Mouse (Mus musculus) gastrocnemius, adult 2 months (tissue): ENCODE measurements around the gene Tagap. TPM values are rescaled to one million over a fixed set of nuclear protein-coding genes. Genes with fewer than 3 reads are reported as not detected.
"Not testable (repeated sequence)": the region's sequence is repeated elsewhere in the genome, so short reads cannot be mapped to it uniquely, and the experiment has no call there.

Experiments used
- DNase-seq: peaks from one replicate; pipeline ENCODE4 v3.0.0; 2022
- H3K27ac ChIP-seq: fragments of 200-600 bp; 2 replicates; pipeline ENCODE4 v1.8.1; 2022; ENCODE audit warnings: mild to moderate bottlenecking
- H3K4me3 ChIP-seq: fragments of 200-600 bp; 2 replicates; pipeline ENCODE4 v1.8.1; 2022; ENCODE audit warnings: mild to moderate bottlenecking, moderate library complexity
- CTCF ChIP-seq: fragments of 200-600 bp; IDR thresholded peaks from 2 replicates; pipeline ENCODE4 v1.8.1; 2022; ENCODE audit warnings: antibody characterized with exemption, mild to moderate bottlenecking, moderate library complexity
- intact Hi-C: fragments of 180-260 bp; cut with DNase I; formaldehyde crosslinking; loops from one replicate; pipeline ENCODE4 v1.15.1; 2025
- total RNA-seq, 2 experiments: library from RNA; stranded (reverse); gene quantifications; 2 replicates each; pipeline ENCODE4 v1.2.3; 2021

The Tagap gene
- total RNA-seq, 2 experiments from 2014 or later = 2.3 to 2.4 TPM

GRCm38 (mm10) chr17:7968490-7968889 is 42.7 kb downstream of the Tagap start:
- intact Hi-C loops, H3K27ac ChIP-seq, H3K4me3 ChIP-seq, DNase-seq: not testable (repeated sequence)

GRCm38 (mm10) chr17:7969782-7970181 is 44.0 kb downstream of the Tagap start:
- DNase-seq, intact Hi-C loops, H3K27ac ChIP-seq, H3K4me3 ChIP-seq: not testable (repeated sequence)

GRCm38 (mm10) chr17:7983484-7983883 is 57.7 kb downstream of the Tagap start:
- H3K4me3 ChIP-seq, H3K27ac ChIP-seq, intact Hi-C loops, DNase-seq: not testable (repeated sequence)
- TF ChIP-seq CTCF = peak; percentile 21

Other genes with a start within 250 kb of the Tagap start
- 10 to 100 TPM; 22.2 to 46.4 TPM for gene Fndc1, start 98.7 kb upstream of the Tagap start, total RNA-seq
- 10 to 100 TPM; 22.1 to 23.7 TPM for gene Rsph3a, start 19.6 kb downstream of the Tagap start, total RNA-seq
- under 1 TPM in 1 of 2 experiments, not detected in 1; 0.38 TPM for gene Gm49673, start 221.8 kb downstream of the Tagap start, total RNA-seq
- gene Rnaset2a, start 222.1 kb downstream of the Tagap start, total RNA-seq = 10 to 100 TPM; 14.1 to 16.9 TPM
- gene Fgfr1op, start 239.5 kb downstream of the Tagap start, total RNA-seq = 10 to 100 TPM; 17.3 to 22.9 TPM